Mouse (Mus musculus): ENCODE measurements around the gene Rbpj. TPM values are rescaled to one million over a fixed set of nuclear protein-coding genes. Genes with fewer than 3 reads are reported as not detected.

The Rbpj gene
- total and polyA plus RNA-seq, 3 experiments = 40.5 to 62.8 (median 61.3) TPM

DNA sequence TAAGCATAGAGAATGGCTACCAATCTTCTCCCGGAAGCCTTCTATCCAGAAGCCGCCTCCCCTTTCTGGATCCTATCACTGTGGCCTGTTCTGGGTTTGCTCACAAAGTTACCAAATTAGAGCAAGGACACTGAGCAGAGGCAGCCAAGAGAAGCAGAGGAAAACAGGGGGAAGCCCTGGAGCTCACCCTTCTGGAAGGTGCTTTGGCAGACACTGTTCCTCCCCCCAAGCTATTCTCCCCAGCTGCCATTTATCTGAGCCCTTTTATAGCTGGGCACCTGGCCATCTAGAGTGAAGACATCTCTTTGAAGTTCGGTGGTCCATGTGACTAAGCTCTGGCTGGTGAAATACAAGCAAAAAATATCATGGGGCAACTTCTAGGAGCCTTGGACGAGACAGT lies 38.5 kb upstream of the Rbpj start:
- H3K4me1 ChIP-seq (ENCODE audit: control insufficient read depth in 1 of 2, insufficient read depth in 2 of 2) = peaks cover 2 to 31% of the 10 kb centered on the region in 2 experiments; a peak in 3 of 4 replicates
- no peaks in the 10 kb centered on the region for H3K27me3 ChIP-seq (replicated peaks)
- TF ChIP-seq POLR2A (IDR thresholded peaks at IDR 0.05; ENCODE audit: low read depth, low read length) (no peak), ZC3H11A (IDR thresholded peaks at IDR 0.05; ENCODE audit: low read depth, low read length) (no peak)
- H3K9ac ChIP-seq (ENCODE audit: insufficient read depth, low read depth) = no peak overlapping the region
- no peak overlapping the region for H3K4me3 ChIP-seq (replicated peaks in 1 of 3; ENCODE audit: low read depth in 2 of 3, low read length in 2 of 3, poor library complexity in 1 of 3)
- H3K36me3 ChIP-seq (replicated peaks in 1 of 2; ENCODE audit: control insufficient read depth in 1 of 2, insufficient read depth in 1 of 2, low read length in 1 of 2) = no peaks in the 10 kb centered on the region
- no peak overlapping the region for H3K4me2 ChIP-seq (ENCODE audit: insufficient read depth, low read depth, poor library complexity, severe bottlenecking)
- no peak for DNase-seq (ENCODE audit: extremely low read depth)
- H3K9me3 ChIP-seq (replicated peaks; ENCODE audit: low read length) = peaks cover 2% of the 10 kb centered on the region
- dilution Hi-C loops (cut with MboI; ENCODE audit: extremely low pct_ligation_motif_present, extremely low pct_unique_long_range_greater_than_20kb, low sequenced_read_pairs) = no loop called here
- in situ Hi-C loops (cut with MboI; ENCODE audit: low pct_ligation_motif_present, low pct_unique_long_range_greater_than_20kb, low sequenced_read_pairs) = no loop called here
- no peaks in the 10 kb centered on the region for H3K79me2 ChIP-seq (replicated peaks; ENCODE audit: control insufficient read depth, extremely low read depth, insufficient read depth, poor library complexity, severe bottlenecking)
- H3K27ac ChIP-seq (ENCODE audit: insufficient read depth, low read depth) = no peak overlapping the region

DNA sequence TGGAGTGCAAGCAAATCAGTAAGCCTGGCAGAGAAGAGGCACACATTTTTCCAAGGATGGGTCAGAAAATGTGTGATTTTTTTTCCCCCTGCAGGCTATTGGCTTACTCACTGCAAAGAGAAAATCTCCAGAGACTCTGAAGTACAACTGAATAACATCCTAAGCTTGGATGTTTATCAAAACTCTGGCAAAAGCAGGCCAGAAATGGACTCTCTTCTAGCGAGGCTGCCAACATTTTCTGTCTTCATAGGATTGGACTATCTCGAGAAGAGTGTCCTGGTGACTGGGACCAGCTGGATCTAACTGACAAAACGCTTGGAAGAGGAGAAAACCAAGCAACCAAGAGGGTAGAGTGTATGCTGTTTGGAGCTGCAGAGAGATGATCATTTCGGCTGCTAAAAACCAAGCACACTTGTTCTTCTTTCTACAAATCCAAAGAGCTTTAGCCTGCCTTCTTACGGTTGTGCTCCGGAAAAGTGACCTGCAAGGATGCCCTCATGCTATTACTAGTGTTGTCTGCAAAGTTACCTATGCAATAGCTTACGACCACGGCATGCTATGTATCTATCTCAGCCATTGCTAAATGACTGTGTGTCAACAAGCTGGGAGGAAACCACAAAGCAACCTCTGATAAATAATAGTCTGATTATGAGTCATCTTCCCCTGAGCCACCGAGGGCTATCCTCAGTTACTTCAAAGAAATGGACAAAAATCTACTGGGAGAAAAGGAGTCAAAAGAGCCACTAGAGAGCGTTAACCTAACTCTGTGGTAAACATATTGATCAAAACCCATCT lies 36.1 kb upstream of the Rbpj start:
- TF ChIP-seq MAZ (IDR thresholded peaks at IDR 0.05; ENCODE audit: low read depth, low read length) (no peak), BHLHE40 (IDR thresholded peaks at IDR 0.05; ENCODE audit: low read depth, low read length) (peak; percentile 34; the same call in 1 of the 2 replicates), USF1 (IDR thresholded peaks at IDR 0.05; ENCODE audit: low read depth, low read length) (no peak), CTCF (conservative IDR thresholded peaks at IDR 0.05 in 1 of 2, IDR thresholded peaks at IDR 0.05 in 1 of 2; ENCODE audit: low read depth in 2 of 2, low read length in 2 of 2) (0 out of 4 replicates have a peak, but pooled peaks of 1 of the 2 experiments have one; percentile 1), IRF4 (IDR thresholded peaks at IDR 0.05; ENCODE audit: low read depth, low read length) (peak; percentile 53), MAX (IDR thresholded peaks at IDR 0.05; ENCODE audit: low read length) (no peak), EP300 (IDR thresholded peaks at IDR 0.05; ENCODE audit: low read length) (peak; percentile 26; the same call in 1 of the 2 replicates)
- Histone ChIP-seq H3K4me3 (replicated peaks in 1 of 3; ENCODE audit: low read depth in 2 of 3, low read length in 2 of 3, poor library complexity in 1 of 3) (no peak overlapping the region), H3K79me2 (replicated peaks; ENCODE audit: control insufficient read depth, extremely low read depth, insufficient read depth, poor library complexity, severe bottlenecking) (no peaks in the 10 kb centered on the region), H3K36me3 (replicated peaks in 1 of 2; ENCODE audit: control insufficient read depth in 1 of 2, insufficient read depth in 1 of 2, low read length in 1 of 2) (no peaks in the 10 kb centered on the region), H3K4me2 (ENCODE audit: insufficient read depth, low read depth, poor library complexity, severe bottlenecking) (no peak overlapping the region), H3K9me3 (replicated peaks; ENCODE audit: low read length) (peaks cover 2% of the 10 kb centered on the region), H3K9ac (ENCODE audit: insufficient read depth, low read depth) (no peak overlapping the region), H3K4me1 (ENCODE audit: control insufficient read depth in 1 of 2, insufficient read depth in 2 of 2) (peaks cover 2 to 29% of the 10 kb centered on the region in 2 experiments; a peak in 3 of 4 replicates), H3K27ac (ENCODE audit: insufficient read depth, low read depth) (no peak overlapping the region), H3K27me3 (replicated peaks) (no peaks in the 10 kb centered on the region)
- dilution Hi-C loops (cut with MboI; ENCODE audit: extremely low pct_ligation_motif_present, extremely low pct_unique_long_range_greater_than_20kb, low sequenced_read_pairs) (no loop called here), in situ Hi-C loops (cut with MboI; ENCODE audit: low pct_ligation_motif_present, low pct_unique_long_range_greater_than_20kb, low sequenced_read_pairs) (no loop called here)
- no peak for DNase-seq (ENCODE audit: extremely low read depth)

DNA sequence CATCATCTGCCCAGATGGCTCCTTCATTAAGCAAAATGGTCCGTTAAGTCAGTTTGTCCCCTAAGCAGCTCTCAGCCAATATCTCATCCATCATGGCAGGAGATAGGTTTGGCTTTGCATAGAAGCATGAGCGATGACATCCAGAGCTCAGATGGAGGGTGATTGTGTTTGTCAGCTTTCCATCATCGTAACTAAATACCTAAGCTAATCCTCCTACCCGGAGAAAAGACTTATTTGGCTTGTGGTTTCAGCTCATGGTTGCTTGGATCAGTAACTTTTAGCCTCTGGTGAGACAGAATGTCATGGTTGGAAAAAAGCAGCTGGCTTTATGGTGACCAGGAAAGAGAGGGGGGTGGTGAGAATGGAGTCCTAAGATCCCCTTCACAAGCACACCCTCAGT lies 33.5 kb upstream of the Rbpj start:
- Histone ChIP-seq H3K79me2 (replicated peaks; ENCODE audit: control insufficient read depth, extremely low read depth, insufficient read depth, poor library complexity, severe bottlenecking) (no peaks in the 10 kb centered on the region), H3K27ac (ENCODE audit: insufficient read depth, low read depth) (no peak overlapping the region), H3K36me3 (replicated peaks in 1 of 2; ENCODE audit: control insufficient read depth in 1 of 2, insufficient read depth in 1 of 2, low read length in 1 of 2) (no peaks in the 10 kb centered on the region), H3K9ac (ENCODE audit: insufficient read depth, low read depth) (no peak overlapping the region), H3K27me3 (replicated peaks) (no peaks in the 10 kb centered on the region), H3K4me1 (ENCODE audit: control insufficient read depth in 1 of 2, insufficient read depth in 2 of 2) (peaks cover 7 to 27% of the 10 kb centered on the region in 2 experiments), H3K9me3 (replicated peaks; ENCODE audit: low read length) (no peaks in the 10 kb centered on the region), H3K4me2 (ENCODE audit: insufficient read depth, low read depth, poor library complexity, severe bottlenecking) (no peak overlapping the region), H3K4me3 (replicated peaks in 1 of 3; ENCODE audit: low read depth in 2 of 3, low read length in 2 of 3, poor library complexity in 1 of 3) (no peak overlapping the region)
- TF ChIP-seq ZMIZ1 (IDR thresholded peaks at IDR 0.05; ENCODE audit: low read depth, low read length) (no peak), ETS1 (conservative IDR thresholded peaks at IDR 0.05; ENCODE audit: low read depth, low read length) (peak; percentile 19; the same call in 1 of the 2 replicates)
- in situ Hi-C loops (cut with MboI; ENCODE audit: low pct_ligation_motif_present, low pct_unique_long_range_greater_than_20kb, low sequenced_read_pairs) = no loop called here
- dilution Hi-C loops (cut with MboI; ENCODE audit: extremely low pct_ligation_motif_present, extremely low pct_unique_long_range_greater_than_20kb, low sequenced_read_pairs) = no loop called here
- DNase-seq (ENCODE audit: extremely low read depth) = no peak
